Mouse (Mus musculus) C2C12 (cell line): ENCODE data around the gene Zc3hav1.

ENCODE experiments used
- CEBPB ChIP-seq: IDR thresholded peaks from one replicate; pipeline ENCODE4 v1.6.1; 2011; ENCODE audit warnings: low read depth, mild to moderate bottlenecking, control low read depth, moderate library complexity
- CTCF ChIP-seq: IDR thresholded peaks from one replicate; pipeline ENCODE4 v1.5.1; 2011; ENCODE audit not compliant: control insufficient read depth, insufficient read depth, insufficient read length
- MAX ChIP-seq: IDR thresholded peaks from one replicate; pipeline ENCODE4 v1.6.1; 2011; ENCODE audit warnings: mild to moderate bottlenecking, control low read depth
- USF1 ChIP-seq: IDR thresholded peaks from one replicate; pipeline ENCODE4 v1.6.1; 2011; ENCODE audit warnings: low read depth, mild to moderate bottlenecking, control low read depth, moderate library complexity

DNA sequence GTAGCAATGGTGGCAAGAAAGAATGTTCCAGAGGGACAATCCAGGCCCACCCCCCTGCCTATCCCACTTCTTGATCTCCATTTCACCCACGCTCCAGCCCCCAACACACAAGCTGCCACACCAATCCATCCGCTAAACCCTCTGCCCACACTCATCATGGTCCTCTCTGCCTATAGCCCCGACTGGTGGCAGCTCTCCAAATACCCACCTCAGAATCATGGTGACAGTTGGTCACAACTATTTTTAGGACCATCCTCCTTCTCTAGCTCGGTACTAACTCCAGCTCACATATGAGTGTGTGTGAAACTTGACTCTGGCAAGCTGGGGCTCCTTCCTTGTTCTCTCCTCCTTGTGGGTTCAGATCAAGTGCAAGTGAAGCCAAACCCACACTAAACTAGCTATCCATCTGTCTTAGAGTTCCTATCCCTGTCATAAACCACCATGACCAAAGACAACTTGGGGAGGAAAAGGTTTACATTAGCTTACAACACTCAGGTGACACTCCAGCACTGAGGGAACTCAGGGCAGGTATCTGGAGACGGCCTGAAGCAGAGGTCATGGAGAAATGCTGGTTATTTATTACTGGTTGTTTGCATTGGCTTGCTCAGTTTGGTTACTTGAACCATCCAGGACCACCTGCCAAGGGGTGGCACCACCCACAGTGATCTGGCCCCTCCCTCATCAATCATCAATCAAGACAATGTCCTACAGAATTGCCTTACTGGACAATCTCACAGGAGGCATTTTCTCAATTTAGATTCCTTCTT, 90.8 kb downstream of the Zc3hav1 start:
- TF ChIP-seq MAX (no peak), CTCF (no peak), CEBPB (no peak), USF1 (no peak)
